Mouse (Mus musculus) retina, postnatal 7 days (tissue): Measurements from ENCODE around the gene Chst3.
"Not testable (repeated sequence)": the region's sequence is repeated elsewhere in the genome, so short reads cannot be mapped to it uniquely, and the experiment has no call there.

Source experiments
- DNase-seq: peaks from one replicate; pipeline ENCODE4 v3.0.0-alpha.2; 2012; ENCODE audit warnings: low read depth, low spot score

Chst3 gene

GRCm38 (mm10) chr10:60199378-60199777, 19.7 kb downstream of the Chst3 start:
- no peak for DNase-seq

GRCm38 (mm10) chr10:60197406-60197821, 21.6 kb downstream of the Chst3 start:
- DNase-seq: no peak

GRCm38 (mm10) chr10:60196971-60197370, 22.1 kb downstream of the Chst3 start:
- DNase-seq: no peak

GRCm38 (mm10) chr10:60195087-60195486, 24.0 kb downstream of the Chst3 start:
- peak; percentile 46 for DNase-seq

- peak; percentile 65 for DNase-seq
These were observed 25.3 kb downstream of the Chst3 start for GRCm38 (mm10) chr10:60193532-60194423.

GRCm38 (mm10) chr10:60191796-60192195, 27.3 kb downstream of the Chst3 start:
- peak; percentile 67 for DNase-seq

- DNase-seq: no peak
These were observed 29.4 kb downstream of the Chst3 start for GRCm38 (mm10) chr10:60189534-60190186.

- DNase-seq: no peak
These were observed 32.7 kb downstream of the Chst3 start for GRCm38 (mm10) chr10:60186191-60186945.

- no peak for DNase-seq
These were observed 33.9 kb downstream of the Chst3 start for GRCm38 (mm10) chr10:60185023-60185709.

GRCm38 (mm10) chr10:60175306-60175705, 43.8 kb downstream of the Chst3 start:
- DNase-seq: not testable (repeated sequence)

GRCm38 (mm10) chr10:60174506-60174905, 44.6 kb downstream of the Chst3 start:
- DNase-seq: no peak

GRCm38 (mm10) chr10:60173035-60173434, 46.0 kb downstream of the Chst3 start:
- no peak for DNase-seq

GRCm38 (mm10) chr10:60172306-60172705, 46.8 kb downstream of the Chst3 start:
- DNase-seq: no peak

- DNase-seq: no peak
These were observed 47.7 kb downstream of the Chst3 start for GRCm38 (mm10) chr10:60171368-60171767.

GRCm38 (mm10) chr10:60170326-60171089, 48.6 kb downstream of the Chst3 start:
- DNase-seq: no peak

- no peak for DNase-seq
These were observed 50.1 kb downstream of the Chst3 start for GRCm38 (mm10) chr10:60168960-60169359.

GRCm38 (mm10) chr10:60168306-60168705, 50.8 kb downstream of the Chst3 start:
- no peak for DNase-seq

GRCm38 (mm10) chr10:60166068-60166467, 53.0 kb downstream of the Chst3 start:
- DNase-seq: no peak

- DNase-seq: no peak
These were observed 54.2 kb downstream of the Chst3 start for GRCm38 (mm10) chr10:60164869-60165268.

- DNase-seq: no peak
These were observed 56.1 kb downstream of the Chst3 start for GRCm38 (mm10) chr10:60162973-60163255.
